Mouse (Mus musculus): ENCODE measurements at regions not wholly inside any gene's neighbourhood (a gene's known extent, or its start where the extent isn't known, plus 50 kb on each side); places are given as distances from the start of the nearest gene placed in this dataset.

- Histone ChIP-seq H3K9me3 (ENCODE audit: control insufficient read depth, low read length) (no peaks in the 10 kb centered on the region), H3K4me2 (ENCODE audit: low read depth, severe bottlenecking) (no peak overlapping the region), H3K27me3 (ENCODE audit: control insufficient read depth, insufficient read depth, low read length) (no peaks in the 10 kb centered on the region), H3K9ac (ENCODE audit: low read length) (no peak overlapping the region), H3K36me3 (ENCODE audit: control insufficient read depth, insufficient read depth, low read length) (no peaks in the 10 kb centered on the region), H3K4me1 (ENCODE audit: control insufficient read depth, insufficient read depth, low read length) (peaks cover 2% of the 10 kb centered on the region; the same call in 1 of the 2 replicates), H3K27ac (replicated peaks; ENCODE audit: low read depth, low read length) (no peak overlapping the region), H3K4me3 (ENCODE audit: low read depth, low read length) (no peak overlapping the region)
- 95% methylated on average over 3 of the region's 3 CpGs for WGBS
- ATAC-seq (ENCODE audit: insufficient number of reproducible peaks, low FRiP score, low TSS enrichment, low read depth) (no peak), DNase-seq (ENCODE audit: low spot score) (no peak)
Measured at GRCm38 (mm10) chr5:118349057-118349456, 104.0 kb downstream of the 2410131K14Rik start.

- Histone ChIP-seq H3K9ac (ENCODE audit: low read length) (no peak overlapping the region), H3K27ac (replicated peaks; ENCODE audit: low read depth, low read length) (no peak overlapping the region), H3K4me1 (ENCODE audit: control insufficient read depth, insufficient read depth, low read length) (peaks cover 8% of the 10 kb centered on the region; the same call in 1 of the 2 replicates), H3K9me3 (ENCODE audit: control insufficient read depth, low read length) (no peaks in the 10 kb centered on the region), H3K4me2 (ENCODE audit: low read depth, severe bottlenecking) (no peak overlapping the region), H3K4me3 (ENCODE audit: low read depth, low read length) (no peak overlapping the region), H3K36me3 (ENCODE audit: control insufficient read depth, insufficient read depth, low read length) (no peaks in the 10 kb centered on the region), H3K27me3 (ENCODE audit: control insufficient read depth, insufficient read depth, low read length) (no peaks in the 10 kb centered on the region)
- 31% methylated on average over 1 of the region's 1 CpGs for WGBS
- DNase-seq (ENCODE audit: low spot score) (no peak), ATAC-seq (ENCODE audit: insufficient number of reproducible peaks, low FRiP score, low TSS enrichment, low read depth) (no peak)
Measured at GRCm38 (mm10) chr5:118351301-118351700, 106.3 kb downstream of the 2410131K14Rik start.

GRCm38 (mm10) chr5:118352142-118352541, 107.1 kb downstream of the 2410131K14Rik start:
- DNase-seq (ENCODE audit: low spot score) (no peak), ATAC-seq (ENCODE audit: insufficient number of reproducible peaks, low FRiP score, low TSS enrichment, low read depth) (no peak)
- H3K9me3 ChIP-seq (ENCODE audit: control insufficient read depth, low read length) = no peaks in the 10 kb centered on the region

GRCm38 (mm10) chr5:118353061-118353460, 108.0 kb downstream of the 2410131K14Rik start:
- H3K4me3 ChIP-seq (ENCODE audit: low read depth, low read length) = no peak overlapping the region
- no peaks in the 10 kb centered on the region for H3K9me3 ChIP-seq (ENCODE audit: control insufficient read depth, low read length)
- H3K27ac ChIP-seq (replicated peaks; ENCODE audit: low read depth, low read length) = no peak overlapping the region
- DNase-seq (ENCODE audit: low spot score) (no peak), ATAC-seq (ENCODE audit: insufficient number of reproducible peaks, low FRiP score, low TSS enrichment, low read depth) (no peak)
- 34% methylated on average over 6 of the region's 6 CpGs for WGBS
- no peak overlapping the region for H3K4me2 ChIP-seq (ENCODE audit: low read depth, severe bottlenecking)
- no peaks in the 10 kb centered on the region for H3K27me3 ChIP-seq (ENCODE audit: control insufficient read depth, insufficient read depth, low read length)
- H3K4me1 ChIP-seq (ENCODE audit: control insufficient read depth, insufficient read depth, low read length) = peaks cover 8% of the 10 kb centered on the region; the same call in 1 of the 2 replicates
- H3K36me3 ChIP-seq (ENCODE audit: control insufficient read depth, insufficient read depth, low read length) = no peaks in the 10 kb centered on the region
- H3K9ac ChIP-seq (ENCODE audit: low read length) = no peak overlapping the region

More at GRCm38 (mm10) chr5:118352142-118352541, 107.1 kb downstream of the 2410131K14Rik start:
- Histone ChIP-seq H3K9ac (ENCODE audit: low read length) (no peak overlapping the region), H3K4me3 (ENCODE audit: low read depth, low read length) (no peak overlapping the region), H3K27me3 (ENCODE audit: control insufficient read depth, insufficient read depth, low read length) (no peaks in the 10 kb centered on the region), H3K27ac (replicated peaks; ENCODE audit: low read depth, low read length) (no peak overlapping the region), H3K4me1 (ENCODE audit: control insufficient read depth, insufficient read depth, low read length) (peaks cover 8% of the 10 kb centered on the region; the same call in 1 of the 2 replicates), H3K4me2 (ENCODE audit: low read depth, severe bottlenecking) (no peak overlapping the region), H3K36me3 (ENCODE audit: control insufficient read depth, insufficient read depth, low read length) (no peaks in the 10 kb centered on the region)
- WGBS = 93% methylated on average over 4 of the region's 4 CpGs

GRCm38 (mm10) chr5:118353689-118354088, 108.7 kb downstream of the 2410131K14Rik start:
- ATAC-seq (ENCODE audit: insufficient number of reproducible peaks, low FRiP score, low TSS enrichment, low read depth) (no peak), DNase-seq (ENCODE audit: low spot score) (no peak)
- H3K4me1 ChIP-seq (ENCODE audit: control insufficient read depth, insufficient read depth, low read length) = peaks cover 8% of the 10 kb centered on the region; the same call in 1 of the 2 replicates
- WGBS = 33% methylated on average over 9 of the region's 9 CpGs
- H3K27me3 ChIP-seq (ENCODE audit: control insufficient read depth, insufficient read depth, low read length) = no peaks in the 10 kb centered on the region
- no peaks in the 10 kb centered on the region for H3K36me3 ChIP-seq (ENCODE audit: control insufficient read depth, insufficient read depth, low read length)
- H3K4me3 ChIP-seq (ENCODE audit: low read depth, low read length) = no peak overlapping the region
- H3K9ac ChIP-seq (ENCODE audit: low read length) = no peak overlapping the region
- no peak overlapping the region for H3K27ac ChIP-seq (replicated peaks; ENCODE audit: low read depth, low read length)
- no peaks in the 10 kb centered on the region for H3K9me3 ChIP-seq (ENCODE audit: control insufficient read depth, low read length)
- H3K4me2 ChIP-seq (ENCODE audit: low read depth, severe bottlenecking) = no peak overlapping the region

GRCm38 (mm10) chr5:118354127-118354526, 109.1 kb downstream of the 2410131K14Rik start:
- DNase-seq (ENCODE audit: low spot score) = no peak
- Histone ChIP-seq H3K36me3 (ENCODE audit: control insufficient read depth, insufficient read depth, low read length) (no peaks in the 10 kb centered on the region), H3K27ac (replicated peaks; ENCODE audit: low read depth, low read length) (no peak overlapping the region), H3K9me3 (ENCODE audit: control insufficient read depth, low read length) (no peaks in the 10 kb centered on the region), H3K4me3 (ENCODE audit: low read depth, low read length) (no peak overlapping the region), H3K27me3 (ENCODE audit: control insufficient read depth, insufficient read depth, low read length) (no peaks in the 10 kb centered on the region), H3K4me2 (ENCODE audit: low read depth, severe bottlenecking) (no peak overlapping the region), H3K9ac (ENCODE audit: low read length) (no peak overlapping the region), H3K4me1 (ENCODE audit: control insufficient read depth, insufficient read depth, low read length) (peaks cover 8% of the 10 kb centered on the region; the same call in 1 of the 2 replicates)
- WGBS = 47% methylated on average over 5 of the region's 5 CpGs
- ATAC-seq (ENCODE audit: insufficient number of reproducible peaks, low FRiP score, low TSS enrichment, low read depth) = no peak

- DNase-seq (ENCODE audit: low spot score) (no peak), ATAC-seq (ENCODE audit: insufficient number of reproducible peaks, low FRiP score, low TSS enrichment, low read depth) (no peak)
- no peaks in the 10 kb centered on the region for H3K27me3 ChIP-seq (ENCODE audit: control insufficient read depth, insufficient read depth, low read length)
- no peaks in the 10 kb centered on the region for H3K9me3 ChIP-seq (ENCODE audit: control insufficient read depth, low read length)
- no peak overlapping the region for H3K4me2 ChIP-seq (ENCODE audit: low read depth, severe bottlenecking)
- 63% methylated on average over 3 of the region's 3 CpGs for WGBS
- no peak overlapping the region for H3K9ac ChIP-seq (ENCODE audit: low read length)
- no peak overlapping the region for H3K27ac ChIP-seq (replicated peaks; ENCODE audit: low read depth, low read length)
- H3K4me1 ChIP-seq (ENCODE audit: control insufficient read depth, insufficient read depth, low read length) = peaks cover 8% of the 10 kb centered on the region; the same call in 1 of the 2 replicates
- H3K36me3 ChIP-seq (ENCODE audit: control insufficient read depth, insufficient read depth, low read length) = no peaks in the 10 kb centered on the region
- no peak overlapping the region for H3K4me3 ChIP-seq (ENCODE audit: low read depth, low read length)
Measured at GRCm38 (mm10) chr5:118354871-118355270, 109.8 kb downstream of the 2410131K14Rik start.

- no peak overlapping the region; the same call in 1 of the 2 replicates for H3K9ac ChIP-seq (ENCODE audit: low read length)
- no peaks in the 10 kb centered on the region for H3K27me3 ChIP-seq (ENCODE audit: control insufficient read depth, insufficient read depth, low read length)
- no peaks in the 10 kb centered on the region for H3K9me3 ChIP-seq (ENCODE audit: control insufficient read depth, low read length)
- H3K4me3 ChIP-seq (ENCODE audit: low read depth, low read length) = no peak overlapping the region
- H3K36me3 ChIP-seq (ENCODE audit: control insufficient read depth, insufficient read depth, low read length) = no peaks in the 10 kb centered on the region
- peaks cover 8% of the 10 kb centered on the region; the same call in 1 of the 2 replicates for H3K4me1 ChIP-seq (ENCODE audit: control insufficient read depth, insufficient read depth, low read length)
- H3K27ac ChIP-seq (replicated peaks; ENCODE audit: low read depth, low read length) = no peak overlapping the region
- WGBS = 74% methylated on average over 5 of the region's 5 CpGs
- DNase-seq (ENCODE audit: low spot score) (no peak), ATAC-seq (ENCODE audit: insufficient number of reproducible peaks, low FRiP score, low TSS enrichment, low read depth) (no peak)
- no peak overlapping the region for H3K4me2 ChIP-seq (ENCODE audit: low read depth, severe bottlenecking)
Measured at GRCm38 (mm10) chr5:118355287-118355686, 110.3 kb downstream of the 2410131K14Rik start.
